Mouse (Mus musculus) lung, adult 18-20 months (tissue): ENCODE data around the gene Tmem151a.

ENCODE experiments used
- DNase-seq, 2 experiments: peaks; one replicate each; pipeline ENCODE4 v3.0.0; 2022; ENCODE audit warnings: mixed read lengths in 2 of 2

The Tmem151a gene

GRCm38 (mm10) chr19:5040862-5041523 lies 44.3 kb downstream of the Tmem151a start, which contains the start of gene Brms1:
TSS of gene Brms1 (plus strand) at chr19:5041354.
- peak; percentile 90 to 94 for DNase-seq

- DNase-seq, result no peak
Measured at GRCm38 (mm10) chr19:5039301-5040114, 45.8 kb downstream of the Tmem151a start.

- DNase-seq, result peak; percentile 88 to 91
Measured at GRCm38 (mm10) chr19:5038709-5039156, 46.6 kb downstream of the Tmem151a start, which contains the start of the genes B4gat1 and AC124502.3. TSS of gene B4gat1 (plus strand) at chr19:5038826. TSS of gene AC124502.3 (plus strand) at chr19:5038891.

GRCm38 (mm10) chr19:5037678-5038571 lies 47.4 kb downstream of the Tmem151a start:
- peak; percentile 77 to 78 for DNase-seq

GRCm38 (mm10) chr19:5036577-5036976 lies 48.8 kb downstream of the Tmem151a start:
- DNase-seq, result no peak

GRCm38 (mm10) chr19:5032686-5033085 lies 52.6 kb downstream of the Tmem151a start:
- DNase-seq, result no peak

- no peak for DNase-seq
Measured at GRCm38 (mm10) chr19:5026111-5026510, 59.2 kb downstream of the Tmem151a start.

GRCm38 (mm10) chr19:5023621-5024479 lies 61.5 kb downstream of the Tmem151a start, which contains the start of gene Slc29a2:
TSS of gene Slc29a2 (plus strand) at chr19:5023860.
- peak; percentile 94 to 95 for DNase-seq

- DNase-seq, result no peak
Measured at GRCm38 (mm10) chr19:5021416-5021815, 63.9 kb downstream of the Tmem151a start.
